ENCODE assay signal across 8 mouse cellular contexts in the genomic region with DNA sequence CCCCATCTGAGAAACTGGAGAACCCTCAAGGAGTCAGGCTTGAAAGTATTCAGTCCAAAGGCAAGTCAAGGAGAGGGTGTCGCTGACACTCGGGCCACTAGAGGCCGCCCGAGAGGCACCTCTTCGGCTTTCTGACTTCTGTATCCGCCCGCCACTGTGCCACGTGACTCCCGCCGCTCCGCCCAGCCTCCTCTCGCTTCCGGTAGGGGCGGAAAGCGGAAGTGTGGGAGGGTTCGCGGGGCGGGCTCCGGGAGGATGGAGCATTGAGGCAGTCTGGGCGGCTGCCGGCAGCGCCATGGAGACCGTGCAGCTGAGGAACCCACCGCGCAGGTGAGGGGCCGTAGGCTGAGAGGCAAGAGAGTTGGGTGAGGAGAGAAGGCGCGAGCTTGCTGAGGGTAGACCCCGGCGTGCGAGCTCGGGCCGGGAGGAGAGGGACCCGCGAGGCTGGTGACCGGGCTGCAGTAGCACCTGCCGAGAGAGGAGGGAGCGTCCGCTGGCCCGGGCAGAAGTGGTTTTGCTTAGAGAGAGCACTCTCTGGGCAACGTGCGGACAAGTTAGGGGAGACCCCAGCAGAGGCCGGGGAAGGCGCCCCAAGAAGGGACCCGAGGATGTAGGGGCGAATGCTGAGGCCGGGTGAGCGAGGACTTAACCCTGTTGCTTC. TPM values are rescaled to one million over a fixed set of nuclear protein-coding genes. Genes with fewer than 3 reads are reported as not detected.
DNase-seq lines count a peak whose midpoint lies in the region; ATAC-seq lines count a peak whose summit lies in the region.

No protein-coding gene starts in this region.

- peak overlapping the region; percentile 98 for H3K4me3 ChIP-seq in brown adipose tissue, adult 24 weeks (ENCODE audit: insufficient read depth, low read depth, low read length)
- peak overlapping the region; percentile 86 to 97 for H3K4me3 ChIP-seq in heart, embryonic 14.5 days (ENCODE audit: control insufficient read depth in 1 of 2, insufficient read depth in 1 of 2, low read depth in 1 of 2, low read length in 2 of 2)
- peak overlapping the region; percentile 96 for H3K4me3 ChIP-seq in liver, embryonic 13.5 days (replicated peaks)
- peak overlapping the region; percentile 87 for H3K4me3 ChIP-seq in stomach, embryonic 16.5 days (replicated peaks; ENCODE audit: low read length)

- H3K27me3 ChIP-seq in heart, embryonic 14.5 days (ENCODE audit: control insufficient read depth, insufficient read depth, low read length), result no peaks in the 10 kb centered on the region
- no peaks in the 10 kb centered on the region for H3K27me3 ChIP-seq in liver, embryonic 13.5 days
- no peaks in the 10 kb centered on the region for H3K27me3 ChIP-seq in stomach, embryonic 16.5 days (ENCODE audit: control insufficient read depth, insufficient read depth, low read length)

- ATAC-seq in heart, embryonic 14.5 days (ENCODE audit: insufficient number of reproducible peaks, insufficient read depth, low FRiP score, low read depth), result peak; percentile 77
- ATAC-seq in liver, embryonic 13.5 days (ENCODE audit: low read depth), result peak; percentile 83
- ATAC-seq in stomach, embryonic 16.5 days (ENCODE audit: insufficient read depth, low FRiP score), result peak; percentile 86

- H3K4me1 ChIP-seq in brown adipose tissue, adult 24 weeks (ENCODE audit: control insufficient read depth, insufficient read depth, insufficient read length, low read length), result peaks cover 14% of the 10 kb centered on the region
- H3K4me1 ChIP-seq in heart, embryonic 14.5 days (ENCODE audit: control insufficient read depth in 2 of 2, insufficient read depth in 2 of 2, low read length in 2 of 2), result peaks cover 8 to 21% of the 10 kb centered on the region in 2 experiments
- H3K4me1 ChIP-seq in liver, embryonic 13.5 days (replicated peaks), result peaks cover 70% of the 10 kb centered on the region
- peaks cover 19% of the 10 kb centered on the region for H3K4me1 ChIP-seq in stomach, embryonic 16.5 days (ENCODE audit: control insufficient read depth, insufficient read depth, low read length)

- peak overlapping the region; percentile 92 for H3K4me2 ChIP-seq in heart, embryonic 14.5 days (ENCODE audit: low read length)
- peak overlapping the region; percentile 94 for H3K4me2 ChIP-seq in liver, embryonic 13.5 days
- H3K4me2 ChIP-seq in stomach, embryonic 16.5 days (ENCODE audit: low read depth, low read length), result peak overlapping the region; percentile 85

- H3K36me3 ChIP-seq in heart, embryonic 14.5 days (ENCODE audit: control insufficient read depth, insufficient read depth, low read length), result no peaks in the 10 kb centered on the region
- H3K36me3 ChIP-seq in liver, embryonic 13.5 days, result no peaks in the 10 kb centered on the region
- H3K36me3 ChIP-seq in stomach, embryonic 16.5 days (ENCODE audit: control insufficient read depth, insufficient read depth, low read length), result no peaks in the 10 kb centered on the region

- under 1% methylated on average over 48 of the region's 48 CpGs for WGBS in heart, embryonic 14.5 days
- under 1% methylated on average over 48 of the region's 48 CpGs for WGBS in liver, embryonic 13.5 days (ENCODE audit: insufficient replicate concordance)
- WGBS in stomach, embryonic 16.5 days, result under 1% methylated on average over 48 of the region's 48 CpGs

- H3K9me3 ChIP-seq in heart, embryonic 14.5 days (ENCODE audit: control insufficient read depth, low read length), result no peaks in the 10 kb centered on the region
- no peaks in the 10 kb centered on the region for H3K9me3 ChIP-seq in liver, embryonic 13.5 days (replicated peaks)
- no peaks in the 10 kb centered on the region for H3K9me3 ChIP-seq in stomach, embryonic 16.5 days (replicated peaks; ENCODE audit: control insufficient read depth, low read length)

- DNase-seq in CD4-positive, CD25-positive, alpha-beta regulatory T cell, adult 2 months (ENCODE audit: low read depth, low spot score), result peak; percentile 99
- DNase-seq in fibroblast of lung, adult 2 months (ENCODE audit: low read depth), result peak; percentile 88
- peak; percentile 98 for DNase-seq in kidney, postnatal 14 days
- peak; percentile 97 for DNase-seq in liver, embryonic 13.5 days
- peak; percentile 99 for DNase-seq in neural tube, embryonic 10.5 days (ENCODE audit: extremely low spot score, low spot score)

- H3K9ac ChIP-seq in heart, embryonic 14.5 days (ENCODE audit: low read length), result peak overlapping the region; percentile 79
- peak overlapping the region; percentile 91 for H3K9ac ChIP-seq in liver, embryonic 13.5 days
- peak overlapping the region; percentile 87 for H3K9ac ChIP-seq in stomach, embryonic 16.5 days (ENCODE audit: low read length)

- peak overlapping the region; percentile 54; the same call in 1 of the 2 replicates for H3K27ac ChIP-seq in brown adipose tissue, adult 24 weeks (replicated peaks; ENCODE audit: low read depth, low read length)
- H3K27ac ChIP-seq in heart, embryonic 14.5 days (replicated peaks in 1 of 2; ENCODE audit: control insufficient read depth in 1 of 2, insufficient read depth in 1 of 2, low read depth in 2 of 2, low read length in 2 of 2), result peak overlapping the region; percentile 54 to 60; a peak in 1 of 4 replicates
- H3K27ac ChIP-seq in liver, embryonic 13.5 days, result peak overlapping the region; percentile 81
- peak overlapping the region; percentile 60 for H3K27ac ChIP-seq in stomach, embryonic 16.5 days (ENCODE audit: low read length)

RNA-seq across cellular contexts. Expression of a gene that starts 3.1 kb away (rescaled TPM):
- 16.4 and 21.0 TPM in 2 replicates for polyA plus RNA-seq in brown adipose tissue, adult 24 weeks (2012; ENCODE audit: insufficient read depth, insufficient read length, missing spikeins)
- polyA plus RNA-seq in heart, embryonic 14.5 days (2014; fragmentation: Nextera tagmentation; extraction: Ambion mirVana), result 55.5 and 60.7 TPM in 2 replicates
- 26.1 and 28.6 TPM in 2 replicates for polyA plus RNA-seq in liver, embryonic 13.5 days (2015; fragmentation: Nextera tagmentation; extraction: Ambion mirVana)
- 46.3 and 50.8 TPM in 2 replicates for polyA plus RNA-seq in stomach, embryonic 16.5 days (2015; fragmentation: Nextera tagmentation; extraction: Ambion mirVana)

RNA-seq across cellular contexts. Expression of a gene that starts 3.9 kb away (rescaled TPM):
- polyA plus RNA-seq in brown adipose tissue, adult 24 weeks (2012; ENCODE audit: insufficient read depth, insufficient read length, missing spikeins), result 16.8 and 17.8 TPM in 2 replicates
- polyA plus RNA-seq in heart, embryonic 14.5 days (2014; fragmentation: Nextera tagmentation; extraction: Ambion mirVana), result 14.9 and 19.5 TPM in 2 replicates
- 14.8 and 17.9 TPM in 2 replicates for polyA plus RNA-seq in liver, embryonic 13.5 days (2015; fragmentation: Nextera tagmentation; extraction: Ambion mirVana)
- 19.3 and 20.9 TPM in 2 replicates for polyA plus RNA-seq in stomach, embryonic 16.5 days (2015; fragmentation: Nextera tagmentation; extraction: Ambion mirVana)

RNA-seq across cellular contexts. Expression of a gene that starts 48.8 kb away (rescaled TPM):
- polyA plus RNA-seq in brown adipose tissue, adult 24 weeks (2012; ENCODE audit: insufficient read depth, insufficient read length, missing spikeins), result not detected in 2 replicates
- 0.81 and 1.2 TPM in 2 replicates for polyA plus RNA-seq in heart, embryonic 14.5 days (2014; fragmentation: Nextera tagmentation; extraction: Ambion mirVana)
- 0.30 and 0.39 TPM in 2 replicates for polyA plus RNA-seq in liver, embryonic 13.5 days (2015; fragmentation: Nextera tagmentation; extraction: Ambion mirVana)
- polyA plus RNA-seq in stomach, embryonic 16.5 days (2015; fragmentation: Nextera tagmentation; extraction: Ambion mirVana), result 0.75 and 0.87 TPM in 2 replicates

Comparison
In these comparisons a context has a peak if more than half of its experiments do, and no peak if none do; other contexts are left out.
1. Peak in every context shown above with its lines: DNase-seq, ATAC-seq, H3K4me3 ChIP-seq and H3K27ac ChIP-seq.